Mouse (Mus musculus) adrenal gland (tissue): Measurements from ENCODE around the gene Cachd1.

ENCODE experiments used
- intact Hi-C: fragments of 180-260 bp; cut with DNase I; formaldehyde crosslinking; loops from one replicate; pipeline ENCODE4 v1.15.1; 2025

The Cachd1 gene

DNA sequence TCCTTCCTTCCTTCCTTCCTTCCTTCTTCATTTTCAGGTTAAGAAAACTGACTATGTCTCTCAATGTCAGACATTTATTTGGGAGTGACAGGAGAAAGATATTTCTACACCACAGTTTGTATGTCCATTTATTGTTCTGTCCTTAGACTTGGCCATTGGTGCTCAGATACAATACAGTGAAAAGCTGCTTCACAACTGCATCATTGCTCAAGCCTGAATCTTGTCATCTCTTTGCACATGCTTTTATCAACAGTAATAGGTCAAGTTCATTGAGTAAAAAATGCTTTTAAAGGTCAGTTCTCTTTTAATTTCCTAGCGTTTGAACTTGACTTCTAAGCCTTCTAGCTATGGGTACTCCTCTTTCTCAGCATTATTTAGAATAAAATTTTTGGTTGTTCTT, 141.0 kb downstream of the Cachd1 start:
- intact Hi-C loops: no loop called here

DNA sequence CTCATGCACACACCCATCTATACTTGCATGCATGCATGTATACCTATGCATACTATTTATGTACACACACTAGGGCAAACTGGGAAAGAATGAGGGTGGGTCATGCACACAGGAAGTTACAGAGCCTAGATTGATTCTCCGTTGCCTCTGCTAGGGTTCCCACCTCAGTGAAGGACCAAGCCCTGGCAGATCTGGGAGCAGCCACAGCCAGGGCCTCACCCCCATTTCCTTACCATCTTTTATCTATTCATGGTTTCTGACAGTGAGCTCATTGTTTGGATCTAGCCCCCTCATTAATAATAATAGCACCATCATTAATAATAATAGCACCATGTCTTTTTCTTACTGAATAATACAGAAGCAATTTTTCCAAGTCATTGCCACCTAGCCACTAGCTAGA, 143.9 kb downstream of the Cachd1 start:
- intact Hi-C loops: no loop called here

DNA sequence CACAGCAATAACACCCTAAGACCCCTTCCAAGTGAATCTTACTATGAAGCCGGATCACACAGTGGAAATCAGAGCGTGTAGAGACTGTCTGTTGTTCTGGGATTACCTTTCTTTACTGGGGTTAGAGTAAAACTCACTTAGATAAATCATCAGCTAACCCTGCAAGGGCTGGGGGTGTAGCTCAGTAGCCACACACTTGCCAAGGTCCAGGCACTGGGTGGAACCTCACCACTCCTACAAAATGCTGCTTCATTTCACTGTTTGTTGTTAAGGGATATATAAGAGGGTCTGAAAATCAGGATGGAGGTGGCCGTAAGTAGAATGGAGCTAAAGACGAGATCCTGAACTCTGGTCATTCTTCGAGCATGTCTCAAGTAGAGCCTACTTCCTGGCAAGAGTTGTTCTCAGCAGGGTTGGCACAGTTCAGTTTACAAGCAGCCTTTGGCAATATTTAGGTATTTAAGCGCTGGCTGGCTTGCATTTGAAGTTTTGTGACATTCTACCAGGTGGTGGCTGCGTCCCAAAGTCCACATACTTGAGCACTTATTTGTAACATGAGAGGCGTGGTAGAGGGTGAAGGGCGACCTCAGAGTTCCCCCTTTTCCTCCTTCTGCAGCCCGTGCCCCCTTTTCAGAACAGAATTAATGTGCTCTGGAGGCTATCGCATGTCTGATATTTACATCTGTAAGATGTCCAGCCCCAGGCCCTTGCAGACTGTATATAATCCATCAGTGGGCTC, 146.5 kb downstream of the Cachd1 start:
- intact Hi-C loops: no loop called here

DNA sequence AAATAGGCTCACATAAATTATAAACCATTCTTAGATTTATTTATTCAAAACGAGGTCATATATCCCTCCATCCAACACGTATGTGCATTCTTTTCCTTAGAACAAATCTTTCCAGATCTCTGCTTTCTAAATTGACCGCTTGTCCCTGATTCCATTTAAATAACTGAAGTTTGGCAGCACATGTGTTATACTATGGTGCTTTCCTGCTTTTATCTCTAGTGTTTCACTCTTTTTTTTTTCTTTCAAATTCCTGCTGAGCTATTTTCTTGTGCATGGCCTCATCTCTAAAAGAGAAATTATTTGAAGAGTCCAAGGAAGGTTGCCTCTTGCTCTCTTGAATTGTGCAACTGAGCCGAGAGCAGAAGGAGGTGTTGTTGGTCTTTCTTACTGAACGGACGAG, 147.1 kb downstream of the Cachd1 start:
- intact Hi-C loops: no loop called here

DNA sequence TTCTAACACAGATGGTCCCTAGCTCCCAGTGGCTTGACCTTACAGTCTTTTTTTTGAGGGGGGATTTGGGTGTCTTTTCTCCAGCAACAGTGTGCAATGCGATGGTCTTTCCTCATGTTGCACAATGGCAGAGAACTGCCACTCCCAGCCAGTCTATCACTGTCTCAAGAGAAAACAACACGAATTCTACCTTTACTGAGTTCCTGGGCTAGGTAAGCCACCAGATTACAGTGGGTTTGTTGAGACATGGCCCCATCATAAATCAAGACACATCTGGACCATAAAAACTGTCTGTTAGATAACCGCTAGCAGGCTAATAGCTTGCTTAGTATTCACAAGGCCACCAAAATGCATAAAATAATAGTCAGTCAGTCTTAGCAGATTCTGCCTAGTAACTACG, 147.8 kb downstream of the Cachd1 start:
- intact Hi-C loops: no loop called here

DNA sequence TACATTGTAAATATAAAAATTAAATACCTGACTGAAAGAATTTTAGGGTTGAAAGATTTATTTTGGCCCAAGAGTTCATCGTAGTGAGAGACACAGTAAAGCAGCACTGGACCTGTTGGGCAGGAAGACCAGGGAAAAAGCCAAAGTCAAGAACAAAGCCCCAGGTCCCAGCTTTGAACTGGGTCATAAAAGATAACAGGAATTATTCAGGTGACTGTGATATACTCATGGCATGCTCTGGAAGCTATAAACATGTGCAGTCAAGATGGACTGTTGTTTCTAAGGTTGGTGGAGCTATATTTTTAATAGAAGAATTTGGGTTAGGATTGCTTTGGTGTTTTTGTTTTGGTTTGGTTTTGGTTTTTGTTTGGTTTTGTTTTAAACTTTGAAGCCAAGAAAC, 148.7 kb downstream of the Cachd1 start:
- intact Hi-C loops: no loop called here

DNA sequence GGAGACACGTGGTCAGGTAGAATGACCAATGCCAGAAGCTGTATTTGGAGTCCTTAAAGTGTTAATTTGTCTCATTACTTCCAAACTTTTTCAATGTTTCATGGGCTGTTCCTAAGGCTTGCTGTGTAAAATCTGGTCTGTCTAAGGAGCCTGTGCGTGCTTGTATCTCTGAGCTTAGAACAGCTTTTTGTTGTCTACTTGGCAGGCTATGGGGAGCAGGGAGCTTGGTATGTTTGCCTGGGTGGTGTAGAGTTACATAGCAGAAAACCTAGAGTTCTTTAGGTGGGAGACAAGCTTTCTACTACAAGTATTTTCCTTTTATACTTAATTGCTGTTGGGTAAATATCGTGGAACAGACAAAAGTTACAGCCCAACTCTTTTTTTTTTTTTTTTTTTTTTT, 150.1 kb downstream of the Cachd1 start:
- intact Hi-C loops: no loop called here

DNA sequence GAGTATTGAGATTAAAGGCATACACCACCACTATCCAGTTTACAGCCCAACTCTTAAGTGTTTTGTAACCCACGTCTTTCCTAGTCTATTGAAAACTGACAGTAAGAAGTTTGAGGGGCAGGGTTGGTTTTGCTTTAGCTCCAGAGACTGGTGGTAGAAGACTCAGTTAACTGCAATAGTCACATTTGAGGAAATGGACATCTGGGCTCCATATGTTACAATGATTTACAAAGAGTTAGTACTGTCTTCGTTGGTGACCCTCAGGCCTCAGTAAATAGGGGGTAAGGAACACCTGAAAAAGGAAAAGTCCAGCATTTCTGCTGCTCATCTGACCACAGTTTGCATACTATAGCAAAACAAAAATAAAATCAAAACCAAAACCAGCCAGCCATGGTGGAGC, 150.6 kb downstream of the Cachd1 start:
- intact Hi-C loops: no loop called here

DNA sequence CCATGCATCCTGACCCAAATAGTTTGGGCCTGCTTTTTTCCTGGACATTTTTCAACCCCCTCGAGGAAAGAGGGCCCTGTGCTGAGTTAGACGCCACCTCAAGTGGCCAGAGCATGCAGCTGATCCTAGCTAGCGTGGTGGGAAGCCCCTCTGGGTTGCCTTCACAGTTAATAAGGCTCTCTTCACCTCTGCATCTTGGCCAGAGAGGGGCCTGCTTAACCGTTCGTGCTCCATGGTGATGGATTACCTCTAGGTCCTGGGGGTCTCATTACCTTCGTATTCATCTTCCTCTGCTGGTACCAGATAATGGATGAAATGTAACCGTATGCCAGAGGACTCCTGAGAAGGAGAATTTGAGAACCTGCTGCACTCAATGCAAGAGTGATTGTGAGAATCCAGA, 167.2 kb downstream of the Cachd1 start:
- intact Hi-C loops: no loop called here

DNA sequence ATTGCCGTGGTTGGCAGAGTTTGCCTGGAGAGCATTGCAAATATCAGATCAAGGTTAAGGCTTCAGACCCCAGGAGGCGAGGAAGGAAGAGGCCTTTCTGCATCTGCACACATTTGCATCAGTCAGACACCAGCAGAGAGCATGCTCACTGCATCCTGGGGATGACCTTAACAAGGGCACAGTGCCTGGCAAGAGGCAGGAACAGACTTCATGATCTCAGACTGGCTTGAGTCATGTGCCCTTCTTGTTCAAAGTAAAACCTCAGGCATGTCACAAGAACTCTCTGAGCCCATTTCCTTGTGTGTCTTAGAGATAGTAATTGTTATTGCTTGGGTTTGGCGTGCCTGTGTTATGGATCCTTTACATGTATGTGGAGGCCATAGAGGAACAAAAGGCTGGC, 167.8 kb downstream of the Cachd1 start:
- intact Hi-C loops: no loop called here

DNA sequence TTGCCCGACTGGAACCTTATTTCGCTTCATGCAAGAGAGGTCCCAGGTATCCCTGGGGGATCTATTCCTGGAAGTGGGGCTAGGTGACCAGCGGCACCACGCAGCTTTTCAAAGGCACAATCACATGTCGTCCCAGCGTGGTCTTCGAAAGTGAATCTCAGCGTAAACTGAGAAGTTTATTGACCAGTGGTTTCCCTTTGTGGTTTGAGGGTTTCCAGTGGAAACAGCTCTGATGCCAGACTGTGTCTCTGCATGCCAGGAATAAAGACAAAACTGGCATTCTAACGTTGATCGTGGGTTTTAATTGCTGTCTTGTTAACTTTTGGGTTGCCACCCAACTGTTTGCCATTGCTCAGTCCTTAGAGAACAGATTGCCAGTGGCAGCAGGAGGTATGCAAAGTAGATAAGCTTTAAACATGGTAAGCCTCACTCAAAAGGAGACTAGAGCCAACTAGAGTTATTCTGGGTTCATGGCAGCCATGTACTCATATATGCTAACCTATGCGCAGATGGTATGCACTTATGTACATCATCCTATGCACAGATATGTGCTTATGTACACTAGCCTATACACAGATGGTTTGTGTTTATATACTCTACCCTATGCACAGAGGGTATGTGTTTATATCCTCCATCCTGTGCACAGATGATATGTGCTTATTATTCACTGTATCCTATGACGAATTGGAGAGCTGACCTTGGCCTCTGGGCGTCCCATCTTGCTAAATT, 168.9 kb downstream of the Cachd1 start:
- intact Hi-C loops: no loop called here

DNA sequence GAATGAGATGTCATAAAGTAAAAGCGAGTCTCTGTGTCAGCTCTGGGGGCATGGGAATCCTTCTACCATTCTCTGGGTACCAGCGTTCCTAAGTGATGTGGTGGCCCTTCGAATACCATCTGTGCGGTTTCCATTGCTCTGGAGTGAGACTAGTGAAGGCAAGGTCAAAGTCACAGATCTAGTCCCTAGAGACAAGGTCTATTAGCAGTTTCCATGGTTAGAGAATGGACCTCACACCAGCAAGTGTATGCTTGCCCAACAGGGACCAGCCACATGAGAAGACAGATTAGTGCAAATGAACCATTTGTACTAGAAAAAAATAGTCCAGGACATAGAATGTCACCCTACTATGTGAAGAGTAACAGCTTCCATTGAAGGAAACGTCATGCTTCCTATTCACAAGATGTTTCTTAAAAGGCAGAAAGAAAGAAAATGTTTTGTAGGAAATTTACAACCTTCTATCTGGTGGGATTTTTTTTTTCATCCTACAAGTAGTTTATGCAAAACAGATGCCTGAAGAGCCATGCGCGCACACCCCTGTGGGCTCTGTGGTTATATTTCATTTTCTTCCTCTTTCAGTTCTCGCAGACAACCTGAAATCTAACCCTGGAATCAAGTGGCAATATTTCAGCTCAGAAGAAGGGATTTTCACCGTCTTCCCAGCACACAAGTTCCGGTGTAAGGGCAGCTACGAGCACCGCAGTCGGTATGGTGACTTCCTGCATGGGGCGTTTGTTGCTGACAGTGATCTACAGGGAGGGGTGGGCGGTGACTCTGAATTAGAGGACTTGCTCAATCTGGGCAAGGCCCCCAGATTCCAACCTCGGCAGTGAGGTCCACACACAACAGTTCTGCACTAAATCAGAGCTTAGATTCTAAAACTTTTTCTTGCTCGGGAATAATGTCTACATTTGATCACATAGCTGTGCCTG, 172.3 kb downstream of the Cachd1 start:
- intact Hi-C loops: no loop called here

DNA sequence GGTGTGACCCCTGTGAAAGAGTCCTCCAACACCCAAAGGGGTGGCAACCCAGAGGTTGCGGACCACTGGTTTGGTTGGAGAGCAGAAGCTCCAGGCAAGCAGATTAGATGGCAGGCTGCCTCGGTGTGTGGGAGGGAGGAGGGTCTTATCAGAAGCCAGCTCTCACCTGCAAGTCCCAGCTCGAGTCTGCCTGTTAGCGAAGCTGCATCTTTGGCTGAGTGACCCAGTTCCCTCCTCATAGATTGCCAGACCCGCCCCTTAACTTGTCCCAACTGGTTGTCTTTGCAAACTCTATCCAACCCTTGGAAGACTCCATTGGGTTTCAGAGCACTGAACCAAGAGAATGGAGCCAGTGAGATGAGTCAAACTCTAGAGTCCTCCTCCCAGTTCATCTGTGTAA, 173.8 kb downstream of the Cachd1 start:
- intact Hi-C loops: no loop called here

DNA sequence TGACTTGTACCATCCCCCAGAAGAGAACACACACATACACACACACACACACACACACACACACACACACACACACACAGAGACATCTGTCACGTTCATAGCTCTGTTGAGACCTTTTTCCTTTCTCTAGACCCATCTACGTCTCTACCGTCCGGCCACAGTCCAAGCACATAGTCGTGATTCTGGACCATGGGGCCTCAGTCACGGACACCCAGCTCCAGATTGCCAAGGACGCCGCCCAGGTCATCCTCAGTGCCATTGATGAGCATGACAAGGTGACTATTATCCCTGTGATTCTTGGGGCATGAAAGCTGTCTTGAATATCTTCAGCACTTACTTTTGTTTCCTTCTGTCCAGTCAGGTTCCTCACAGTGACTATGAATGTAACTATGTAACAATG, 175.4 kb downstream of the Cachd1 start:
- intact Hi-C loops: no loop called here

DNA sequence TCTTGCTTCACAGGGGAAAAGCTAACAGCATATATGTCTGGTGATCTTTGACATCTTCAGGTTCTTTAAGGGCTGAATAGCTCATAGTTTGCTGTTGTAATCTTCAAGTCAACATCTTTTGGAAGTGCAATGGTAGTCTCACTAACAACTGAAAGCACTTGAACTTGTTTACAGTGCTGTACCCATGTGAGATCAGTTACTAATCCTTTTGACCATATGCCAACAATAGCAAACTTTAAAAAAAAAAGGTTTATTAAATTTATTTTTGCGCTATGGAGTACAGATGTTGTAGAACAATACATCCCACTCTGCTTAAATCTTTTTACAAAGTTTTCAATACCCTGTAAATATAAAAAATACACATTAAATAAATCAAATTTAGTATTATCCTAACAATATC, 186.9 kb downstream of the Cachd1 start:
- intact Hi-C loops: no loop called here

DNA sequence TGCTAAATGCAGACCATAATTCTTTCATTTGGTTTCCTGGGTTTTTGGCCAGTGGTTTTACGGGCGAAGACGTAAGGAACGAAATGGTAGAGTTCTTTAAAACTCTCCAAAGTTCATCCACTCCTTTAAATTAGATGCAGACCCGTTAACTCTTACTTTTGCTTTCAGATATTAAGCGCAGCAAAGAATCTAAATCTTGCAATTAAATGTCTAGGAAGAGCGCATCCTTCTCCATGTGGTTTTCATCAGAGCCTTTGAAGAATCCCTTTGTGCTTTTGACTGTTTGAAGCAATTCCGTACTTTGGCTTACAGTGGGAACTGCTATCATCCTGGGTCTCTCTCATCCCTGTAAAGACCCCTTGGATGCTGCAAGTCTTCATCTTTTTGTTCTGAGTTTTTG, 187.3 kb downstream of the Cachd1 start:
- intact Hi-C loops: no loop called here

DNA sequence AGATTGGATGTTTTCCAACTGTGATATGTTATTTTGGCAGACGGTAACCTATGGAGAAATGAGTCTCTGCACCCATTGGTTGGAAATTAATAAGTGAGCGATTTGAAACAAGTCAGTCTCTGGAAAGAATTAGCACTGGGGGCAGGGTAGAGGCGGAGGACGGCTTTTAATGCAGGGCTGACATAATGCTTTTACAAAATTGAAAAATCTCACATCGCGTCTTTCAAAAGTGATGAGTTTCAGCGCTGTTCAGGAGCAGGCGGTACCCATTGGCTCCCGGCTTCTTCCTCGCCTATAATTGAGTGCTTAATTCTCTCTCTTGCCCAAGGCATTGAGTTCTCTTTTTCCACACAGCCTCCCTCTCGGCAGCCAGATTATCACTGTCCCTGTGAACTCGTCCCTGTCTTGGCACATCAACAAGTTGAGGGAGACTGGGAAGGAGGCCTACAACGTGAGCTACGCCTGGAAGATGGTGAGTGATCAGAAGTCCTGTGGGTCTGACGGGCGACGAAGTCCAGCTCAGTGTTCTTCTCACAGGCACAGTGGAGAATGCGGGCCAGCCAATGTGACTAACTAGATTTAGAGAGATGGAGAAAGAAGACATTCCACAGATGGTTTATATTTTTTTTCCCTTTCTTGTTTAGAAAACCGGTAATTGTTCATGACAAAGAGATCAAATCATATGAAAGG, 191.4 kb downstream of the Cachd1 start:
- intact Hi-C loops: no loop called here

DNA sequence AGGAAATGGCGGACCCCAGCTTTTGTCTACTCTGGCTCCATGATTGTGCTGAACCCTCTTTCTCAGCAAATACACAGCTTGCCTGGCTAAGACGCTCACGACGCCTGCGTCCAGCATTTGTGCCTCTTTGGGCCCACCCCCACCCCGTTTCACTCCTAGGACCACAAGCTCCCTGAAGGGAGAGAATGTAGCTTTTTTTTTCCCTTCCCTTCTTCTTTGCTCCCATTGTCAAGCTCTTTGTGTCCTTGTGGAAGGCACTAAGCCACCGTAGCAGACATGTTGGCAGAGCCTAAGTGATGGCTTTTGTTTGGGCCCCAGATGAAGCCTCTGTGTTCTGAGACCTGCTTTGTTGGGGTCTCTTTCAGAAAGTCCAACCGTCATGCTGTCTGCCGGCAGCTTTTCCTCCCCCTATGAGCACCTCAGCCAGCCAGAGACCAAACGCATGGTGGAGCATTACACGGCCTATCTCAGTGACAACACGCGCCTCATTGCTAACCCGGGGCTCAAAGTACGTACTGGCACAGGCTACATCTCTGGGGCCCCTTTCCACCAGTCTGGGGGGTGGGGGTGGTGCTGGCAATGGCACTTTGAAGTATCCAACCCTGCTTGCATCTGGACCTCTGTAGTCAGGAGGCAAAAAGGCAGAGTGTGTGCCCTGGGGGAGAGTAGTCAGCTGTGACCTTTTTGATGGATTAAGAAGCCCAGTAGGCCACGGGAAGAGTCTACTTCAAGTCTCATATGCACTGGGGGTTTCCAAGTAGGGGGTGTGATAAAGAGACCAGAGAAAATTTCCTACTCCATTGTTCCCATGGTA, 197.4 kb downstream of the Cachd1 start:
- intact Hi-C loops: no loop called here

DNA sequence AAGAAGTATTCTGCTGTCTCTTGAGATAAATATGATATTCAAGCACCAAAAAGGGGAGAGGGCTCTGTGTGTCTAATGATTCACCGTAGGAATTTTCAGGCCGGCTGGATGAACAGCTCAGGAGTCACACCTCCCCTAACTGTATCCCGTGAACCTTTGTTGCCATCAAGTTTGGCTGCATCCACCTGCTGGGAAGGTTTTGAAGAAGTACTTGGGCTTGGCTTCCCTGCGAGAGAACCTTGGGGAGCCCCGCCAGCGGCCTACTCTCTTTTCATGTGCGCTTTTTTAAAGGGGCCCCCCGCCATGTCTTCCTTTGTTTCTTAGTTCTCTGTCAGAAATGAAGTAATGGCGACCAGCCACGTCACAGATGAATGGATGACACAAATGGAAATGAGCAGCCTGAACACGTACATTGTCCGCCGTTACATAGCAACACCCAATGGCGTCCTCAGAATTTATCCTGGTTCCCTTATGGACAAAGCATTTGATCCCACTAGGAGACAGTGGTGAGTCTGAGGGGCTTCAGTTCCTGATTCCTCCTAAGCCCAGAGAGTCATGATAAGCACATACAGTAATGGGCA, 198.1 kb downstream of the Cachd1 start:
- intact Hi-C loops: no loop called here

DNA sequence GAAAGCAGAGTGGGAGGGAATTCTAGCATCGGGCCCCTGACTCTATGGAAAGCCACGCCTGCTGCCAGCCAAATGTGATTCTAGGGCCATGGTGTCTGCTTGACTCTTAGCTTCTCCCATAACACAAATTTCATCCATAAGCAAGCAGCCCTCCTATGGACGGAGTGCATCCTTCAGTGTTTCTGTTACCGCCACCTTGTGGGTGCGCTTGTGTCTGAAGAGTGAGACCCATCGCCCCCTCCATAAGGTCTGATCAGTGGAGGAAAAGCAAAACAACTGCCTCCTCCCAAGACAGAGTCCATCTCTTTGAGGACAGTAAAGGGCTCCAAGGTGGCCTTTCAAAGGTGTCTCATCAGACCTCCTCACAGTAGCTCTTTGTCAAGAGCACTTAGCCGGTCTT, 201.0 kb downstream of the Cachd1 start:
- intact Hi-C loops: no loop called here
